Mouse (Mus musculus): ENCODE measurements around the gene Ncam1. TPM values are rescaled to one million over a fixed set of nuclear protein-coding genes. Genes with fewer than 3 reads are reported as not detected.

The Ncam1 gene
- polyA plus RNA-seq, 1 experiment = not detected

GRCm38 (mm10) chr9:49714091-49714490 is 84.6 kb downstream of the Ncam1 start:
- 48% methylated on average over 3 of the region's 3 CpGs for WGBS
- no peak overlapping the region for H3K4me3 ChIP-seq (ENCODE audit: insufficient read depth, low read depth, low read length)
- 0 out of 2 replicates have a peak, but pooled peaks cover 2% of the 10 kb centered on the region for H3K4me1 ChIP-seq (ENCODE audit: control insufficient read depth, insufficient read depth, low read length)
- no peak overlapping the region for H3K27ac ChIP-seq (ENCODE audit: insufficient read depth, low read depth, low read length)
- no peak for TF ChIP-seq POLR2A (IDR thresholded peaks at IDR 0.05; ENCODE audit: insufficient read depth, low read depth, low read length)
- TF ChIP-seq CTCF (IDR thresholded peaks at IDR 0.05; ENCODE audit: insufficient read depth, low read depth, low read length) = no peak

- H3K27ac ChIP-seq (ENCODE audit: insufficient read depth, low read depth, low read length) = no peak overlapping the region
- peaks cover 4% of the 10 kb centered on the region; the same call in 1 of the 2 replicates for H3K4me1 ChIP-seq (ENCODE audit: control insufficient read depth, insufficient read depth, low read length)
- H3K4me3 ChIP-seq (ENCODE audit: insufficient read depth, low read depth, low read length) = no peak overlapping the region
- TF ChIP-seq CTCF (IDR thresholded peaks at IDR 0.05; ENCODE audit: insufficient read depth, low read depth, low read length) = no peak
- TF ChIP-seq POLR2A (IDR thresholded peaks at IDR 0.05; ENCODE audit: insufficient read depth, low read depth, low read length) = no peak
These were observed 91.1 kb downstream of the Ncam1 start for GRCm38 (mm10) chr9:49707646-49708045.

- Histone ChIP-seq H3K27ac (ENCODE audit: insufficient read depth, low read depth, low read length) (no peak overlapping the region), H3K4me3 (ENCODE audit: insufficient read depth, low read depth, low read length) (no peak overlapping the region), H3K4me1 (ENCODE audit: control insufficient read depth, insufficient read depth, low read length) (peaks cover 4% of the 10 kb centered on the region; the same call in 1 of the 2 replicates)
- TF ChIP-seq CTCF (IDR thresholded peaks at IDR 0.05; ENCODE audit: insufficient read depth, low read depth, low read length) = no peak
- no peak for TF ChIP-seq POLR2A (IDR thresholded peaks at IDR 0.05; ENCODE audit: insufficient read depth, low read depth, low read length)
- 92% methylated on average over 9 of the region's 9 CpGs for WGBS
These were observed 94.3 kb downstream of the Ncam1 start for GRCm38 (mm10) chr9:49704196-49704967.

- WGBS = 74% methylated on average over 7 of the region's 7 CpGs
- Histone ChIP-seq H3K4me1 (ENCODE audit: control insufficient read depth, insufficient read depth, low read length) (peaks cover 8% of the 10 kb centered on the region; the same call in 1 of the 2 replicates), H3K27ac (ENCODE audit: insufficient read depth, low read depth, low read length) (no peak overlapping the region), H3K4me3 (ENCODE audit: insufficient read depth, low read depth, low read length) (no peak overlapping the region)
- TF ChIP-seq POLR2A (IDR thresholded peaks at IDR 0.05; ENCODE audit: insufficient read depth, low read depth, low read length) (no peak), CTCF (IDR thresholded peaks at IDR 0.05; ENCODE audit: insufficient read depth, low read depth, low read length) (no peak)
These were observed 103.4 kb downstream of the Ncam1 start for GRCm38 (mm10) chr9:49695371-49695770.

GRCm38 (mm10) chr9:49692791-49693190 is 105.9 kb downstream of the Ncam1 start:
- peaks cover 8% of the 10 kb centered on the region; the same call in 1 of the 2 replicates for H3K4me1 ChIP-seq (ENCODE audit: control insufficient read depth, insufficient read depth, low read length)
- WGBS = 75% methylated on average over 11 of the region's 11 CpGs
- H3K4me3 ChIP-seq (ENCODE audit: insufficient read depth, low read depth, low read length) = no peak overlapping the region
- no peak overlapping the region for H3K27ac ChIP-seq (ENCODE audit: insufficient read depth, low read depth, low read length)
- TF ChIP-seq CTCF (IDR thresholded peaks at IDR 0.05; ENCODE audit: insufficient read depth, low read depth, low read length) (no peak), POLR2A (IDR thresholded peaks at IDR 0.05; ENCODE audit: insufficient read depth, low read depth, low read length) (no peak)

GRCm38 (mm10) chr9:49691344-49691743 is 107.4 kb downstream of the Ncam1 start:
- H3K27ac ChIP-seq (ENCODE audit: insufficient read depth, low read depth, low read length) = no peak overlapping the region
- H3K4me1 ChIP-seq (ENCODE audit: control insufficient read depth, insufficient read depth, low read length) = peaks cover 9% of the 10 kb centered on the region; the same call in 1 of the 2 replicates
- 39% methylated on average over 2 of the region's 2 CpGs for WGBS
- no peak overlapping the region for H3K4me3 ChIP-seq (ENCODE audit: insufficient read depth, low read depth, low read length)
- no peak for TF ChIP-seq CTCF (IDR thresholded peaks at IDR 0.05; ENCODE audit: insufficient read depth, low read depth, low read length)
- no peak for TF ChIP-seq POLR2A (IDR thresholded peaks at IDR 0.05; ENCODE audit: insufficient read depth, low read depth, low read length)

GRCm38 (mm10) chr9:49683566-49684273 is 115.0 kb downstream of the Ncam1 start:
- 87% methylated on average over 8 of the region's 8 CpGs for WGBS
- peaks cover 7% of the 10 kb centered on the region; the same call in 1 of the 2 replicates for H3K4me1 ChIP-seq (ENCODE audit: control insufficient read depth, insufficient read depth, low read length)
- H3K4me3 ChIP-seq (ENCODE audit: insufficient read depth, low read depth, low read length) = no peak overlapping the region
- no peak overlapping the region for H3K27ac ChIP-seq (ENCODE audit: insufficient read depth, low read depth, low read length)
- TF ChIP-seq CTCF (IDR thresholded peaks at IDR 0.05; ENCODE audit: insufficient read depth, low read depth, low read length) (no peak), POLR2A (IDR thresholded peaks at IDR 0.05; ENCODE audit: insufficient read depth, low read depth, low read length) (no peak)

GRCm38 (mm10) chr9:49681848-49682469 is 116.8 kb downstream of the Ncam1 start:
- TF ChIP-seq CTCF (IDR thresholded peaks at IDR 0.05; ENCODE audit: insufficient read depth, low read depth, low read length) (no peak), POLR2A (IDR thresholded peaks at IDR 0.05; ENCODE audit: insufficient read depth, low read depth, low read length) (no peak)
- Histone ChIP-seq H3K27ac (ENCODE audit: insufficient read depth, low read depth, low read length) (no peak overlapping the region), H3K4me3 (ENCODE audit: insufficient read depth, low read depth, low read length) (no peak overlapping the region), H3K4me1 (ENCODE audit: control insufficient read depth, insufficient read depth, low read length) (peaks cover 7% of the 10 kb centered on the region; the same call in 1 of the 2 replicates)
- 73% methylated on average over 7 of the region's 7 CpGs for WGBS

Data from olfactory bulb, adult 2 months (tissue).